Mouse (Mus musculus): ENCODE data around the gene Miox. TPM values are rescaled to one million over a fixed set of nuclear protein-coding genes. Genes with fewer than 3 reads are reported as not detected.

Gene Miox
- polyA plus RNA-seq (2014; fragmentation: Illumina TruSeq; extraction: RNeasy Lipid Tissue Mini Kit (QIAGEN cat#74804); ENCODE audit: low read depth, low replicate concordance): not detected

GRCm38 (mm10) chr15:89334271-89334670 is at the start of gene Miox:
Gene Miox (plus strand): TSS chr15:89334398.

GRCm38 (mm10) chr15:89315190-89315731 is 18.9 kb upstream of the Miox start, which contains the start of gene Sbf1:
Gene Sbf1 (minus strand): TSS chr15:89315311.

GRCm38 (mm10) chr15:89322670-89323522 is 11.3 kb upstream of the Miox start, which contains the start of gene Adm2:
Gene Adm2 (plus strand): TSS chr15:89322720.

GRCm38 (mm10) chr15:89355241-89356187 is 21.3 kb downstream of the Miox start, which contains the start of the genes Lmf2 and Ncaph2:
Gene Lmf2 (minus strand): TSS chr15:89355659.
Gene Ncaph2 (plus strand): TSS chr15:89355719.

GRCm38 (mm10) chr15:89373762-89374248 is 39.6 kb downstream of the Miox start, which contains the start of gene Sco2:
Gene Sco2 (minus strand): TSS chr15:89373846.

GRCm38 (mm10) chr15:89376957-89377356 is 42.8 kb downstream of the Miox start, which contains the start of gene Tymp:
Gene Tymp (minus strand): TSS chr15:89377039.

GRCm38 (mm10) chr15:89378831-89379401 is 44.7 kb downstream of the Miox start, which contains the start of gene Odf3b:
Gene Odf3b (minus strand): TSS chr15:89379282.

GRCm38 (mm10) chr15:89384617-89385016 is 50.4 kb downstream of the Miox start, which contains the start of gene Klhdc7b:
Gene Klhdc7b (plus strand): TSS chr15:89384917.

Other genes with a start within 250 kb of the Miox start
- gene Selenoo, start 245.3 kb upstream of the Miox start, polyA plus RNA-seq (2014; fragmentation: Illumina TruSeq; extraction: RNeasy Lipid Tissue Mini Kit (QIAGEN cat#74804); ENCODE audit: low read depth, low replicate concordance): 13.7 TPM
- gene Tubgcp6, start 211.3 kb upstream of the Miox start, polyA plus RNA-seq (2014; fragmentation: Illumina TruSeq; extraction: RNeasy Lipid Tissue Mini Kit (QIAGEN cat#74804); ENCODE audit: low read depth, low replicate concordance): 1.2 TPM
- 0.79 TPM for gene Hdac10, start 205.7 kb upstream of the Miox start, polyA plus RNA-seq (2014; fragmentation: Illumina TruSeq; extraction: RNeasy Lipid Tissue Mini Kit (QIAGEN cat#74804); ENCODE audit: low read depth, low replicate concordance)
- gene Mapk12, start 193.7 kb upstream of the Miox start, polyA plus RNA-seq (2014; fragmentation: Illumina TruSeq; extraction: RNeasy Lipid Tissue Mini Kit (QIAGEN cat#74804); ENCODE audit: low read depth, low replicate concordance): 1.1 TPM
- gene Mapk11, start 184.8 kb upstream of the Miox start, polyA plus RNA-seq (2014; fragmentation: Illumina TruSeq; extraction: RNeasy Lipid Tissue Mini Kit (QIAGEN cat#74804); ENCODE audit: low read depth, low replicate concordance): 0.16 TPM
- 6.3 TPM for gene Plxnb2, start 153.6 kb upstream of the Miox start, polyA plus RNA-seq (2014; fragmentation: Illumina TruSeq; extraction: RNeasy Lipid Tissue Mini Kit (QIAGEN cat#74804); ENCODE audit: low read depth, low replicate concordance)
- 0.56 TPM for gene Dennd6b, start 137.9 kb upstream of the Miox start, polyA plus RNA-seq (2014; fragmentation: Illumina TruSeq; extraction: RNeasy Lipid Tissue Mini Kit (QIAGEN cat#74804); ENCODE audit: low read depth, low replicate concordance)
- 9.0 TPM for gene Ppp6r2, start 122.8 kb upstream of the Miox start, polyA plus RNA-seq (2014; fragmentation: Illumina TruSeq; extraction: RNeasy Lipid Tissue Mini Kit (QIAGEN cat#74804); ENCODE audit: low read depth, low replicate concordance)
- gene Sbf1, start 19.1 kb upstream of the Miox start, polyA plus RNA-seq (2014; fragmentation: Illumina TruSeq; extraction: RNeasy Lipid Tissue Mini Kit (QIAGEN cat#74804); ENCODE audit: low read depth, low replicate concordance): 2.2 TPM
- gene Adm2, start 11.7 kb upstream of the Miox start, polyA plus RNA-seq (2014; fragmentation: Illumina TruSeq; extraction: RNeasy Lipid Tissue Mini Kit (QIAGEN cat#74804); ENCODE audit: low read depth, low replicate concordance): not detected
- gene Lmf2, start 21.3 kb downstream of the Miox start, polyA plus RNA-seq (2014; fragmentation: Illumina TruSeq; extraction: RNeasy Lipid Tissue Mini Kit (QIAGEN cat#74804); ENCODE audit: low read depth, low replicate concordance): 0.72 TPM
- gene Ncaph2, start 21.3 kb downstream of the Miox start, polyA plus RNA-seq (2014; fragmentation: Illumina TruSeq; extraction: RNeasy Lipid Tissue Mini Kit (QIAGEN cat#74804); ENCODE audit: low read depth, low replicate concordance): 9.0 TPM
- gene Sco2, start 39.4 kb downstream of the Miox start, polyA plus RNA-seq (2014; fragmentation: Illumina TruSeq; extraction: RNeasy Lipid Tissue Mini Kit (QIAGEN cat#74804); ENCODE audit: low read depth, low replicate concordance): 5.9 TPM
- gene Tymp, start 42.6 kb downstream of the Miox start, polyA plus RNA-seq (2014; fragmentation: Illumina TruSeq; extraction: RNeasy Lipid Tissue Mini Kit (QIAGEN cat#74804); ENCODE audit: low read depth, low replicate concordance): 2.1 TPM
- not detected for gene Odf3b, start 44.9 kb downstream of the Miox start, polyA plus RNA-seq (2014; fragmentation: Illumina TruSeq; extraction: RNeasy Lipid Tissue Mini Kit (QIAGEN cat#74804); ENCODE audit: low read depth, low replicate concordance)
- not detected for gene Klhdc7b, start 50.5 kb downstream of the Miox start, polyA plus RNA-seq (2014; fragmentation: Illumina TruSeq; extraction: RNeasy Lipid Tissue Mini Kit (QIAGEN cat#74804); ENCODE audit: low read depth, low replicate concordance)
- not detected for gene Syce3, start 76.1 kb downstream of the Miox start, polyA plus RNA-seq (2014; fragmentation: Illumina TruSeq; extraction: RNeasy Lipid Tissue Mini Kit (QIAGEN cat#74804); ENCODE audit: low read depth, low replicate concordance)
- 0.61 TPM for gene Cpt1b, start 91.5 kb downstream of the Miox start, polyA plus RNA-seq (2014; fragmentation: Illumina TruSeq; extraction: RNeasy Lipid Tissue Mini Kit (QIAGEN cat#74804); ENCODE audit: low read depth, low replicate concordance)
- gene C730034F03Rik, start 95.2 kb downstream of the Miox start, polyA plus RNA-seq (2014; fragmentation: Illumina TruSeq; extraction: RNeasy Lipid Tissue Mini Kit (QIAGEN cat#74804); ENCODE audit: low read depth, low replicate concordance): 2.3 TPM
- gene Gm44502, start 95.3 kb downstream of the Miox start, polyA plus RNA-seq (2014; fragmentation: Illumina TruSeq; extraction: RNeasy Lipid Tissue Mini Kit (QIAGEN cat#74804); ENCODE audit: low read depth, low replicate concordance): not detected
- 55.7 TPM for gene Chkb, start 95.5 kb downstream of the Miox start, polyA plus RNA-seq (2014; fragmentation: Illumina TruSeq; extraction: RNeasy Lipid Tissue Mini Kit (QIAGEN cat#74804); ENCODE audit: low read depth, low replicate concordance)
- not detected for gene Mapk8ip2, start 119.5 kb downstream of the Miox start, polyA plus RNA-seq (2014; fragmentation: Illumina TruSeq; extraction: RNeasy Lipid Tissue Mini Kit (QIAGEN cat#74804); ENCODE audit: low read depth, low replicate concordance)
- 3.4 TPM for gene Arsa, start 143.0 kb downstream of the Miox start, polyA plus RNA-seq (2014; fragmentation: Illumina TruSeq; extraction: RNeasy Lipid Tissue Mini Kit (QIAGEN cat#74804); ENCODE audit: low read depth, low replicate concordance)
- gene Shank3, start 165.2 kb downstream of the Miox start, polyA plus RNA-seq (2014; fragmentation: Illumina TruSeq; extraction: RNeasy Lipid Tissue Mini Kit (QIAGEN cat#74804); ENCODE audit: low read depth, low replicate concordance): 0.32 TPM
- gene Acr, start 233.9 kb downstream of the Miox start, polyA plus RNA-seq (2014; fragmentation: Illumina TruSeq; extraction: RNeasy Lipid Tissue Mini Kit (QIAGEN cat#74804); ENCODE audit: low read depth, low replicate concordance): not detected

All from liver, adult 10 weeks (tissue).